Mouse (Mus musculus) neutrophil, adult 5-6 weeks (primary cell): ENCODE measurements around the gene Tbata. TPM values are rescaled to one million over a fixed set of nuclear protein-coding genes. Genes with fewer than 3 reads are reported as not detected.

ENCODE experiments used
- ATAC-seq: fragments of 151-379, 151-347 bp; 2 replicates; pipeline ENCODE4 v1.8.0; 2017; ENCODE audit warnings: mild to moderate bottlenecking, moderate TSS enrichment; ENCODE audit not compliant: insufficient number of reproducible peaks, poor library complexity, low FRiP score, severe bottlenecking; ENCODE audit errors: extremely low read depth
- total RNA-seq: library from RNA; stranded (forward); fragments of 200-1000 nt; gene quantifications from 2 replicates; pipeline ENCODE4 v1.2.3, GENCODE M21; 2017

Tbata gene
- total RNA-seq, 1 experiment from 2014 or later: not detected

GRCm38 (mm10) chr10:61200998-61201397 lies 29.2 kb downstream of the Tbata start:
- ATAC-seq: no peak

GRCm38 (mm10) chr10:61201596-61202318 lies 30.0 kb downstream of the Tbata start:
- no peak for ATAC-seq

- ATAC-seq: no peak
Observed at GRCm38 (mm10) chr10:61203930-61204329, 32.2 kb downstream of the Tbata start.

- ATAC-seq: no peak
Observed at GRCm38 (mm10) chr10:61208114-61208684, 36.4 kb downstream of the Tbata start.

GRCm38 (mm10) chr10:61211105-61211504 lies 39.4 kb downstream of the Tbata start:
- no peak for ATAC-seq

- ATAC-seq: no peak
Observed at GRCm38 (mm10) chr10:61211743-61212142, 40.0 kb downstream of the Tbata start.

- no peak for ATAC-seq
Observed at GRCm38 (mm10) chr10:61212817-61213216, 41.1 kb downstream of the Tbata start.

GRCm38 (mm10) chr10:61215658-61216057 lies 43.9 kb downstream of the Tbata start:
- ATAC-seq: no peak

- ATAC-seq: no peak
Observed at GRCm38 (mm10) chr10:61216163-61216562, 44.4 kb downstream of the Tbata start.

GRCm38 (mm10) chr10:61219318-61219717 lies 47.6 kb downstream of the Tbata start:
- no peak for ATAC-seq

GRCm38 (mm10) chr10:61225694-61226093 lies 53.9 kb downstream of the Tbata start:
- ATAC-seq: no peak

- no peak for ATAC-seq
Observed at GRCm38 (mm10) chr10:61226784-61227396, 55.1 kb downstream of the Tbata start.

- ATAC-seq: no peak
Observed at GRCm38 (mm10) chr10:61231756-61232155, 60.0 kb downstream of the Tbata start.

GRCm38 (mm10) chr10:61232858-61233567 lies 61.3 kb downstream of the Tbata start:
- ATAC-seq: peak; percentile 52; the same call in 1 of the 2 replicates

GRCm38 (mm10) chr10:61234319-61234718 lies 62.6 kb downstream of the Tbata start:
- no peak for ATAC-seq

GRCm38 (mm10) chr10:61235677-61236267 lies 64.0 kb downstream of the Tbata start:
- ATAC-seq: no peak

GRCm38 (mm10) chr10:61236683-61237390 lies 65.1 kb downstream of the Tbata start:
- no peak for ATAC-seq

- no peak for ATAC-seq
Observed at GRCm38 (mm10) chr10:61237391-61237785, 65.6 kb downstream of the Tbata start.
